Mouse (Mus musculus) midbrain, embryonic 14.5 days (tissue): Measurements from ENCODE around the gene Drc3. TPM values are rescaled to one million over a fixed set of nuclear protein-coding genes. Genes with fewer than 3 reads are reported as not detected.
A peak's percentile ranks its signal among the peaks of the same experiment; 100 is the strongest.

ENCODE experiments used
- ATAC-seq: fragments of 200-750 bp; cut with Nextera tagmentation; 2 replicates; pipeline ENCODE4 v1.8.0; 2017; ENCODE audit warnings: moderate number of reproducible peaks, moderate library complexity; ENCODE audit not compliant: low FRiP score, low TSS enrichment
- DNase-seq: peaks from one replicate; pipeline ENCODE4 v3.0.0-alpha.2; 2015
- H3K27ac ChIP-seq: fragments of 300-500 bp; sonication (generic); replicated peaks from 2 replicates; pipeline ENCODE4 v1.5.1; 2014; ENCODE audit warnings: mild to moderate bottlenecking, low read depth, low read length, moderate library complexity
- H3K27me3 ChIP-seq: fragments of 300-500 bp; sonication (generic); 2 replicates; pipeline ENCODE4 v1.6.1; 2014; ENCODE audit warnings: low read length, control low read depth, mixed read lengths; ENCODE audit not compliant: control insufficient read depth, insufficient read depth
- H3K36me3 ChIP-seq: fragments of 300-500 bp; sonication (generic); 2 replicates; pipeline ENCODE4 v1.6.1; 2014; ENCODE audit warnings: low read length, control low read depth; ENCODE audit not compliant: control insufficient read depth, insufficient read depth
- H3K4me1 ChIP-seq: fragments of 300-500 bp; sonication (generic); 2 replicates; pipeline ENCODE4 v1.6.1; 2014; ENCODE audit warnings: mild to moderate bottlenecking, antibody characterized with exemption, low read length, control low read depth; ENCODE audit not compliant: control insufficient read depth, insufficient read depth
- H3K4me2 ChIP-seq: fragments of 300-500 bp; sonication (generic); 2 replicates; pipeline ENCODE4 v1.6.1; 2014; ENCODE audit warnings: mild to moderate bottlenecking, low read length, moderate library complexity
- H3K4me3 ChIP-seq: fragments of 300-500 bp; sonication (generic); replicated peaks from 2 replicates; pipeline ENCODE4 v1.5.1; 2014; ENCODE audit warnings: low read depth, low read length
- H3K9ac ChIP-seq: fragments of 300-500 bp; sonication (generic); replicated peaks from 2 replicates; pipeline ENCODE4 v1.6.1; 2014; ENCODE audit warnings: mild to moderate bottlenecking, low read length, moderate library complexity
- H3K9me3 ChIP-seq: fragments of 300-500 bp; sonication (generic); 2 replicates; pipeline ENCODE4 v1.6.1; 2016; ENCODE audit warnings: low read length, control low read depth, mixed read lengths; ENCODE audit not compliant: control insufficient read depth
- WGBS: fragments of 180-500 bp; shearing (Covaris S2); extraction: QIAGEN DNeasy Blood & Tissue Kit; methylation state at CpG from one replicate; pipeline ENCODE4 v1.1.7; 2014; 5-methylcytosine and 5-hydroxymethylcytosine counted together
- polyA plus RNA-seq: library from polyadenylated mRNA; unstranded; fragments of >200 nt; fragmentation: Nextera tagmentation; extraction: Ambion mirVana; gene quantifications from 2 replicates; pipeline ENCODE4 v1.2.1, GENCODE M21; 2014

Drc3 gene
- 5.3 and 6.1 TPM in 2 replicates for polyA plus RNA-seq

DNA sequence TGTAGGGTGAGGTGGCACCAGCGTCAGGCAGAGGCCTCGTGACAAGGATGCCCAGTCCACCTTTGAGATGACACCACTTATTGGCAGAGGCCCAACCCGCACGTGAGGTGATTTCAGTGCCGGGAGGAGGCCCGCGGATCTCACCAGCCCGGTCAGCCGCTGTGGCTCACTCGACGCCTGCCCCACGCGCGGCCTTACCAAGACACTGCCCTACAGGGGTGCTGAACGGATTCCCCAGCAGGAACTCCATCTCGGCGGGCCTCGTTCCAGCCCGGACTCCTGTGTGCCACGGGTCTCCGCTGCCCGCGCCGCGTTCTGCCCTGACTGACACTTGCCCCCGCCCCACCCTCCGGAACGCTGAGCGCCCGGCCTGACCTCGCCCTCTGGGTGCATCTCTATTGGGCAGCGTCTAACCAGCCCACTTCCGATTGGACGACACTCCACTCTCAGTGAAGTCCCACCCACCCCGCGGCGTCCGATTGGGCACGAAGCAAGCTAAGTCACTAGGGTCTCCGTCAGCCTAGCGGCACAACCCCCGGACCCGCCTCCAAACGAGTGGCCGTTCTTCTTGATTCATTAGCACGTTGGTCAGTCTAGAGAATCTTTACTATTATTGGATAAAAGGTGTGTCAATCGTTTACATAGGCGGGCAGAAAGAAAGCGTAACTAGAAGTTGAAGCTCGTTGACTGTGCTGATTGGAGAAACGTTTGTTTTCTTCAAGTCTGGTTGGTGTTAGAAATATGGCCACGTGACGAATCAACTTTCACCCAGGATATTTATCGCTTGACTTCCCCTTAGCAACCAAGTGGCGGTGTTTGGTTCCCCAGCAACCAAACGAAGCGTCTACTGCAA is at the start of gene Drc3, which contains the start of gene Tom1l2:
Gene Drc3, plus strand, starts transcription at position 771 of the 853 bp plus-strand sequence.
Gene Tom1l2, minus strand, starts transcription at position 347 of the 853 bp plus-strand sequence.
- peak within 1 kb of the TSS; percentile 75 for H3K27ac ChIP-seq
- no peaks in the 10 kb centered on the region for H3K36me3 ChIP-seq
- DNase-seq (peak; percentile 100), ATAC-seq (peak; percentile 100)
- peak within 1 kb of the TSS; percentile 77 for H3K4me3 ChIP-seq
- peaks cover 10% of the 10 kb centered on the region for H3K4me1 ChIP-seq
- H3K9me3 ChIP-seq = no peaks in the 10 kb centered on the region
- peak within 1 kb of the TSS; percentile 73 for H3K9ac ChIP-seq
- peak within 1 kb of the TSS; percentile 76 for H3K4me2 ChIP-seq
- under 1% methylated on average over 57 of the region's 57 CpGs for WGBS
- H3K27me3 ChIP-seq = no peaks in the 10 kb centered on the region

DNA sequence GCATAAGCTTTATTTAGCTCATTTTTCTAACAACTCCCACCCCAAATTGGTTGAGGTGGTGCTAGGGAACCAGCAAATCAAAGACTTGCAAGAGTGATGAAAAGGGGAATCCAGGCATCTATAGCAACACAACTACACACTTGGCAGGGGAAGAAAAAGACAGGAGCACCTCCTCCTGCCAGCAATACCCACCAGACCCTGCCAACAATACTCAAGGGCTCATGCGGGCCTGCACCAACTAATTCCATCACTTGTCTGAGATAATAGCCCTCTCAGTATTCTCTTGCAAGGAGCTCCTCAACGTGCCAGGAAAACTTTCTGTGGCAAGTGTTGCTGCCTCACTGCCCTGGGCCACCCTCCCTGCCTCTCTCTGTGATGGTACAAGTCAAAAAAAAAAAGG is 49.6 kb upstream of the Drc3 start:
- ATAC-seq = no peak
- peaks cover 29% of the 10 kb centered on the region for H3K4me1 ChIP-seq

DNA sequence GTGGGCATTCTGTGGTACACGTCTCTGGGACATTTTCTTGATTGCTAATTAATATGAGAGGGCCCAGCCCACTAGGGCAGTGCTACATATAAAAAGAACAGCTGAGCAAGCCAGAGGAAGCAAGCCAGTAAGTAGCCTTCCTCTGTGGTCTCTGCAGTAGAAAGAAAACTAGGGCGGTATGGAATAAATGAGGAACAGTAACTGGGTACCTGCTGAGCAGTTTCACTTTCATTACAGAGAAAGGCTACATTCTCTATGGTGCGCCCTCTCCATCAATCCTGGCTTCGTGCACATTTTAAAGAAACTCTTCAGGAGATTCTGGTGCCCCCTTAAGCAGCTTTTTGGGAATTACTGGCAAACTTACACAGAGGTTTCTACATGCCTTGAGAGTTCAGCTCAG is 47.5 kb upstream of the Drc3 start:
- no peaks in the 10 kb centered on the region for H3K27me3 ChIP-seq
- H3K27ac ChIP-seq = no peak overlapping the region; the same call in 1 of the 2 replicates
- H3K36me3 ChIP-seq = no peaks in the 10 kb centered on the region
- no peaks in the 10 kb centered on the region for H3K9me3 ChIP-seq
- H3K4me2 ChIP-seq = no peak overlapping the region
- DNase-seq = no peak
- H3K4me1 ChIP-seq = peaks cover 32% of the 10 kb centered on the region
- no peak overlapping the region for H3K4me3 ChIP-seq
- H3K9ac ChIP-seq = no peak overlapping the region
- 67% methylated on average over 4 of the region's 4 CpGs for WGBS
- no peak for ATAC-seq

More for the DNA sequence above, 49.6 kb upstream of the Drc3 start:
- Histone ChIP-seq H3K9ac (no peak overlapping the region), H3K4me2 (no peak overlapping the region), H3K4me3 (no peak overlapping the region), H3K27ac (no peak overlapping the region), H3K36me3 (no peaks in the 10 kb centered on the region), H3K27me3 (no peaks in the 10 kb centered on the region), H3K9me3 (no peaks in the 10 kb centered on the region)
- DNase-seq = no peak
- 60% methylated on average over 2 of the region's 2 CpGs for WGBS

DNA sequence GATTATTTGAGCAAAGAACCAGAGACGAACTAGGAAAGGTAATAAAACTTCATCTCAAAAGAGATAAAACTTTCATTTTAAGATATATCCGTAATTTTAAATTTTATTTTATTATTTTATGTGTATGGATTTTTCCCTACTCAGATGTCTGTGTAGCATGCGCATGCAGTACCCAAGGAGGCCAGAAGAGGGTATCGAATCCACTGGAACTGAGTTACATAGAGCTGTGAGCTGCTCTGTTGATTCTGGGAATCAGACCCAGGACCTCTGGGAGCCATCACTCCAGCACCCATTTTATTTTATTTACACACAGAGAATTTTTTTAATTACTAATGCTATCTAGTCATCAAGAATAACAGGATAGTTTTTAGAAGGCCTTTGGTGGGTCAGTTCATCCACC is 46.3 kb upstream of the Drc3 start:
- Histone ChIP-seq H3K9me3 (no peaks in the 10 kb centered on the region), H3K4me3 (no peak overlapping the region), H3K36me3 (no peaks in the 10 kb centered on the region), H3K9ac (no peak overlapping the region), H3K27me3 (no peaks in the 10 kb centered on the region), H3K27ac (no peak overlapping the region), H3K4me1 (peaks cover 33% of the 10 kb centered on the region), H3K4me2 (no peak overlapping the region)
- WGBS = 59% methylated on average over 4 of the region's 4 CpGs
- peak; percentile 64 for DNase-seq
- no peak for ATAC-seq

DNA sequence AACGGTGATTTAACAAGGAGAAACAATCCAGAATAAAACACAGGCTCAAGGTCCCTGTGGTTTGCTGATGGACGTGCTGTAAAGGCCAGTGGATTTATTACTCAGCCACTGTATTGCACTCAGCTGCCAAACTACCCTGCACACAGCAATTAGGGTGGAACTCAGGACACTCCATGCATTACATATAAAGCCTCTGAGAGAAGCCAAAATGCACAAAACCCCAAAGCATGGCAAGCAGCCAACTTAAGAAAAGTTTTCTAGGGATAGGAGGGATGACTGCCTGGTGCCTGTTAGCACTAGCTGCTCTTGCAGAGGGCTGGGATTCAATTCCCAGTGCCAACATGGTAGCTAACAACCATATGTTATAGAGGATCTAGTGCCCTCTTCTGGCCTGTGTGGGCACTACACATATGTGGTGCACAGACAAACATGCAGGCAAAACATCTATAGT is 45.7 kb upstream of the Drc3 start:
- no peaks in the 10 kb centered on the region for H3K9me3 ChIP-seq
- 89% methylated on average over 2 of the region's 2 CpGs for WGBS
- no peaks in the 10 kb centered on the region for H3K27me3 ChIP-seq
- no peak overlapping the region for H3K4me2 ChIP-seq
- DNase-seq (no peak), ATAC-seq (no peak)
- no peak overlapping the region for H3K9ac ChIP-seq
- H3K4me3 ChIP-seq = no peak overlapping the region
- H3K36me3 ChIP-seq = no peaks in the 10 kb centered on the region
- no peak overlapping the region for H3K27ac ChIP-seq
- H3K4me1 ChIP-seq = peaks cover 34% of the 10 kb centered on the region

DNA sequence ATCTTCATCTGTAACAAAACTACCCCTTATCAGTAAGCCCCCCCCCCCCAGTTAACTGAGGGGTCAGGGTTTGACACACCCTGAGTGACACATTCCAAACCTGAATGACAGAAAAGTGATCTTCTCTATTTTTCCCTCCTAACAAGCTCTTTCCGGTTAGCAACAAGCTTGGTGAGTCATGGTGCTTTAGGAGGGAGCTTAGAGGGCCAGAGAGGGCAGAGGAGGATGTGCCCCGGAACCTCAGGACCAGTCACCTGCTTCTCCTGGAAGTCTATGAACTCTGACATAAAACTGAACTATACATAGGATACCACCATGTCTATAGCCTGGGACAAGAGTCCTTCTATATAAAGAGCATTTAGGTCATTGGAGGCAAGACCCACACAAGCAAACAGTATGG is 45.1 kb upstream of the Drc3 start:
- H3K27ac ChIP-seq = no peak overlapping the region
- H3K9ac ChIP-seq = no peak overlapping the region
- peaks cover 40% of the 10 kb centered on the region for H3K4me1 ChIP-seq
- ATAC-seq = no peak
- no peak for DNase-seq
- H3K4me3 ChIP-seq = no peak overlapping the region
- H3K4me2 ChIP-seq = no peak overlapping the region
- 84% methylated on average over 2 of the region's 2 CpGs for whole genome bisulfite sequencing
- no peaks in the 10 kb centered on the region for H3K36me3 ChIP-seq
- H3K27me3 ChIP-seq = no peaks in the 10 kb centered on the region
- no peaks in the 10 kb centered on the region for H3K9me3 ChIP-seq

DNA sequence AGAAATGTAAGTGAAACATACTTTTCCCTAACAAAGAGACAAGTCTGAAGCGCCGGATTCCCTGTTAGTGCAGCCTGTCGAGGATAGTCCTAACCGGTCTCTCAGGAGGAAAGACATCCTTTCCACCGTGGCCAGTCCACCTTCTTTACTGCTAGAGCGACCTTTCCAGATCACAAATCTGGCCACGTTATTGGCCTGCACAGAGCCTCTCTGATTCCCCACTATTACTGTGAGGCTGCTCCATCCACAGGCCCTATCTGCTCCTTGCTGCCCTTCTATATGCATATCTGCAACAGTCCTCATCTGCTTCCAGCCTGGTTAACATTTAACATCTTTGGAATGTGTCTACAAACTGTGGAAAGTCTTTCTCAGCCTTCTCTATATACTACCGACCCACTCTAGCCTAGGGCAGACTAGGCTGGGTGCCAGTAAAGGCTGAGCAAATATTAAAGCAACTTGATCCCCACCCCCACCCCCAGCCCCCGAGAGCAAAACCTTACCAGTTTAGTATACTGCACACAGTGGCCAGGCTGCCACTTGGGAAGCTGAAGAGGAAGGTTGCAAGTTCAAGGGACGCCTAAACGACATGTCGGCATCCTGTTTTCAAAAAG is 44.5 kb upstream of the Drc3 start:
- Histone ChIP-seq H3K4me2 (no peak overlapping the region), H3K36me3 (no peaks in the 10 kb centered on the region), H3K27me3 (no peaks in the 10 kb centered on the region), H3K9me3 (no peaks in the 10 kb centered on the region), H3K9ac (no peak overlapping the region), H3K4me3 (no peak overlapping the region), H3K27ac (peak overlapping the region; percentile 57), H3K4me1 (peaks cover 40% of the 10 kb centered on the region)
- ATAC-seq = no peak
- WGBS = 83% methylated on average over 12 of the region's 12 CpGs
- DNase-seq = no peak

DNA sequence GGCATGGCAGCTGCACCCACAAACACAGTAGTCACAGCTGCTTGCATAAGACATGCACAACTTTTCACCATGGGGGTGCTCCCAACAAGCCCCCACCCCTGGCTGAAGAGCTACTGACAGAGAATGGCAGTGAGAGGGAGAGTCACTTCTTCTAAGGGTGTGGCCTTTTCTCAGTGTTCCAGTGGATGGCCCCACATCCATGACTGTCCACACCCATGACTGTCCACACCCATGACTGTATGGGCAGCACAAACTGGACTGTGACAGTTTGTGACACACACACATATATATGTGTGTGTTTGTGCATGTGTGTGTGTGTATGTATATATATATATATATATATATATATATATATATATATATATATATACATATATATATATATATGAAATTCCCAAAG is 43.3 kb upstream of the Drc3 start:
- peaks cover 40% of the 10 kb centered on the region for H3K4me1 ChIP-seq
- ATAC-seq = no peak
- no peaks in the 10 kb centered on the region for H3K9me3 ChIP-seq
- H3K27me3 ChIP-seq = no peaks in the 10 kb centered on the region
- H3K27ac ChIP-seq = peak overlapping the region; percentile 10; the same call in 1 of the 2 replicates
- H3K4me2 ChIP-seq = no peak overlapping the region
- DNase-seq = no peak
- H3K4me3 ChIP-seq = no peak overlapping the region
- no peaks in the 10 kb centered on the region for H3K36me3 ChIP-seq
- no peak overlapping the region for H3K9ac ChIP-seq
